Mouse (Mus musculus) hindbrain, embryonic 11.5 days (tissue): ENCODE results near the gene Sapcd2. TPM values are rescaled to one million over a fixed set of nuclear protein-coding genes. Genes with fewer than 3 reads are reported as not detected.
A peak's percentile ranks its signal among the peaks of the same experiment; 100 is the strongest.

Source experiments
- ATAC-seq: fragments of 200-750 bp; cut with Nextera tagmentation; 2 replicates; pipeline ENCODE4 v1.8.0; 2017; ENCODE audit warnings: mild to moderate bottlenecking, moderate TSS enrichment, moderate library complexity; ENCODE audit not compliant: low FRiP score
- DNase-seq: peaks from one replicate; pipeline ENCODE4 v3.0.0-alpha.2; 2015; ENCODE audit warnings: low spot score
- H3K27ac ChIP-seq: fragments of 300-500 bp; sonication (generic); 2 replicates; pipeline ENCODE4 v1.5.1; 2014; ENCODE audit warnings: mild to moderate bottlenecking, low read depth, low read length
- H3K27me3 ChIP-seq: fragments of 300-500 bp; sonication (generic); 2 replicates; pipeline ENCODE4 v1.6.1; 2014; ENCODE audit warnings: mild to moderate bottlenecking, low read length, moderate library complexity, mixed read lengths; ENCODE audit not compliant: control insufficient read depth, insufficient read depth
- H3K36me3 ChIP-seq: fragments of 300-500 bp; sonication (generic); 2 replicates; pipeline ENCODE4 v1.6.1; 2014; ENCODE audit warnings: mild to moderate bottlenecking, low read length, moderate library complexity, mixed read lengths; ENCODE audit not compliant: control insufficient read depth, insufficient read depth
- H3K4me1 ChIP-seq: fragments of 300-500 bp; sonication (generic); replicated peaks from 2 replicates; pipeline ENCODE4 v1.6.1; 2014; ENCODE audit warnings: low read length, mixed read lengths; ENCODE audit not compliant: control insufficient read depth, insufficient read depth
- H3K4me2 ChIP-seq: fragments of 300-500 bp; sonication (generic); replicated peaks from 2 replicates; pipeline ENCODE4 v1.6.1; 2014; ENCODE audit warnings: mild to moderate bottlenecking, low read depth, low read length
- H3K4me3 ChIP-seq: fragments of 300-500 bp; sonication (generic); 2 replicates; pipeline ENCODE4 v1.5.1; 2014; ENCODE audit warnings: low read depth, low read length
- H3K9ac ChIP-seq: fragments of 300-500 bp; sonication (generic); 2 replicates; pipeline ENCODE4 v1.6.1; 2014; ENCODE audit warnings: low read depth, low read length
- H3K9me3 ChIP-seq: fragments of 300-500 bp; sonication (generic); 2 replicates; pipeline ENCODE4 v1.6.1; 2016; ENCODE audit warnings: low read length; ENCODE audit not compliant: control insufficient read depth
- WGBS: fragments of 180-500 bp; shearing (Covaris S2); extraction: QIAGEN DNeasy Blood & Tissue Kit; methylation state at CpG from one replicate; pipeline ENCODE4 v1.1.7; 2014; 5-methylcytosine and 5-hydroxymethylcytosine counted together
- polyA plus RNA-seq: library from polyadenylated mRNA; unstranded; fragments of >200 nt; fragmentation: Nextera tagmentation; extraction: Ambion mirVana; gene quantifications from 2 replicates; pipeline ENCODE4 v1.2.1, GENCODE M21; 2014

Sapcd2 gene
- polyA plus RNA-seq, 1 experiment from 2014 or later = 41.0 TPM

- no peak overlapping the region for H3K9ac ChIP-seq
- H3K27me3 ChIP-seq = no peaks in the 10 kb centered on the region
- H3K4me2 ChIP-seq = no peak overlapping the region
- H3K4me3 ChIP-seq = no peak overlapping the region
- no peaks in the 10 kb centered on the region for H3K4me1 ChIP-seq
- no peak for DNase-seq
- H3K36me3 ChIP-seq = peaks cover 22% of the 10 kb centered on the region
- 95% methylated on average over 4 of the region's 4 CpGs for WGBS
- no peaks in the 10 kb centered on the region for H3K9me3 ChIP-seq
- no peak for ATAC-seq
- H3K27ac ChIP-seq = no peak overlapping the region
Observed at GRCm38 (mm10) chr2:25349499-25349898, 22.6 kb upstream of the Sapcd2 start.

DNA sequence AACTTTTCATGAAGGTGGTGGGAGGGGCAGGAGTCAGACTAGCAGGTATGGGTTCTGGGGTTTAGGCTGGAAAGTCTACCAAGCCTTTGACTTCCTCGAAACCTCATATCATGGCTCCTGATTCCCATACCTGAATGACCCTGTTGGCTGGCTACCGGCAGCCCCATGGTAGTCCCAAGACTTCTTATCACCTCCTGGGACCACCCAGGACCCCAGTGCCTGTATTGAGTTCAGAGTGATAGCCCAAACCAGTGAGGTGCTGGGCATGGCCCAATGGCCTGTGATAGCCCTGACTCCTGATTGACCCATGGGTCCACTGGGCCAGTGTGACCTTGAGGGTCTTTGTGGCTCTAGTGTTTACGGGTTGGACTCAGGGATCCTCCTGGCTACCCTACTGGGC lies 21.4 kb upstream of the Sapcd2 start:
- Histone ChIP-seq H3K27me3 (no peaks in the 10 kb centered on the region), H3K4me3 (no peak overlapping the region), H3K36me3 (peaks cover 22% of the 10 kb centered on the region), H3K27ac (no peak overlapping the region), H3K9ac (no peak overlapping the region), H3K4me1 (peaks cover 7% of the 10 kb centered on the region), H3K4me2 (no peak overlapping the region), H3K9me3 (no peaks in the 10 kb centered on the region)
- DNase-seq (no peak), ATAC-seq (no peak)
- 94% methylated on average over 3 of the region's 3 CpGs for WGBS

GRCm38 (mm10) chr2:25354211-25354610 lies 17.9 kb upstream of the Sapcd2 start:
- no peaks in the 10 kb centered on the region for H3K27me3 ChIP-seq
- H3K4me2 ChIP-seq = no peak overlapping the region
- H3K36me3 ChIP-seq = peaks cover 14% of the 10 kb centered on the region
- DNase-seq (no peak), ATAC-seq (no peak)
- H3K9me3 ChIP-seq = no peaks in the 10 kb centered on the region
- H3K27ac ChIP-seq = no peak overlapping the region
- H3K9ac ChIP-seq = no peak overlapping the region; the same call in 1 of the 2 replicates
- WGBS = 90% methylated on average over 6 of the region's 6 CpGs
- H3K4me1 ChIP-seq = peaks cover 7% of the 10 kb centered on the region
- no peak overlapping the region for H3K4me3 ChIP-seq

- H3K9me3 ChIP-seq = no peaks in the 10 kb centered on the region
- 37% methylated on average over 18 of the region's 18 CpGs for WGBS
- H3K9ac ChIP-seq = peak overlapping the region; percentile 60
- H3K36me3 ChIP-seq = peaks cover 6% of the 10 kb centered on the region; the same call in 1 of the 2 replicates
- H3K4me3 ChIP-seq = peak overlapping the region; percentile 50
- ATAC-seq (0 out of 2 replicates have a peak, but pooled peaks have one; percentile 1), DNase-seq (no peak)
- H3K27ac ChIP-seq = no peak overlapping the region
- H3K4me2 ChIP-seq = peak overlapping the region; percentile 84
- peaks cover 7% of the 10 kb centered on the region for H3K4me1 ChIP-seq
- no peaks in the 10 kb centered on the region for H3K27me3 ChIP-seq
Observed at GRCm38 (mm10) chr2:25355419-25356066, 16.6 kb upstream of the Sapcd2 start.

- no peaks in the 10 kb centered on the region for H3K9me3 ChIP-seq
- H3K4me3 ChIP-seq = peak within 1 kb of the TSS; percentile 50
- peaks cover 7% of the 10 kb centered on the region for H3K4me1 ChIP-seq
- no peaks in the 10 kb centered on the region for H3K27me3 ChIP-seq
- peak within 1 kb of the TSS; percentile 84 for H3K4me2 ChIP-seq
- DNase-seq (peak; percentile 92), ATAC-seq (peak; percentile 90)
- H3K9ac ChIP-seq = peak within 1 kb of the TSS; percentile 70
- no peak within 1 kb of the TSS for H3K27ac ChIP-seq
- H3K36me3 ChIP-seq = peaks cover 6% of the 10 kb centered on the region; the same call in 1 of the 2 replicates
- 8% methylated on average over 13 of the region's 13 CpGs for WGBS
Observed at GRCm38 (mm10) chr2:25356208-25357079, 15.7 kb upstream of the Sapcd2 start, which contains the start of gene Dpp7. TSS of gene Dpp7 (minus strand) at chr2:25356359.

DNA sequence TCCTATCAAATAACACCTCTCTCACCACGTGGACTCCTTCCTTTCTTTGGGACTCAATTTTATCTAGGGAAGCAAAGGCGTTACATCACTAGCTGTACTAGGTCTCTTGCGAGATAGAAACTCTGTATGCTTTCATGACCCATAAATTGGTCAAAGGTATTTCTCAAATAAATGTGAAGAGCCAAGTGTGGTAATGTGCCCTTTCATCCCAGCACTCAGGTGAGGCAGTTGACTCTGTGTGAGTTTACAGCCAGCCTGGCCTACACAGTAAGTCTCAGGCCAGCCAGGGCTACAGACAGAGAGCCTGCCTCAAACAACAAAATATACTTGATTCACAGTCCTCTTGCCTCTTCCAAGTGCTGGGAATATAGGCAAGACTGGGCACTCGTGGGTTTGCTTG lies 12.3 kb upstream of the Sapcd2 start:
- Histone ChIP-seq H3K4me2 (no peak overlapping the region), H3K27me3 (peaks cover 16% of the 10 kb centered on the region), H3K9me3 (no peaks in the 10 kb centered on the region), H3K36me3 (no peaks in the 10 kb centered on the region), H3K4me1 (peaks cover 9% of the 10 kb centered on the region), H3K4me3 (no peak overlapping the region), H3K27ac (no peak overlapping the region), H3K9ac (no peak overlapping the region)
- no peak for DNase-seq
- no peak for ATAC-seq
- 85% methylated on average over 4 of the region's 4 CpGs for WGBS

GRCm38 (mm10) chr2:25363478-25364178 lies 8.5 kb upstream of the Sapcd2 start:
- no peak for ATAC-seq
- peaks cover 21% of the 10 kb centered on the region for H3K27me3 ChIP-seq
- no peak for DNase-seq
- H3K4me1 ChIP-seq = 0 out of 2 replicates have a peak, but pooled peaks cover 3% of the 10 kb centered on the region
- H3K4me2 ChIP-seq = no peak overlapping the region
- H3K27ac ChIP-seq = no peak overlapping the region
- 65% methylated on average over 13 of the region's 13 CpGs for WGBS
- no peaks in the 10 kb centered on the region for H3K36me3 ChIP-seq
- no peak overlapping the region for H3K4me3 ChIP-seq
- no peak overlapping the region for H3K9ac ChIP-seq
- no peaks in the 10 kb centered on the region for H3K9me3 ChIP-seq

GRCm38 (mm10) chr2:25364313-25364712 lies 7.8 kb upstream of the Sapcd2 start:
- WGBS = 83% methylated on average over 4 of the region's 4 CpGs
- no peak overlapping the region for H3K27ac ChIP-seq
- H3K4me2 ChIP-seq = no peak overlapping the region
- no peaks in the 10 kb centered on the region for H3K9me3 ChIP-seq
- H3K27me3 ChIP-seq = peaks cover 21% of the 10 kb centered on the region
- no peak for DNase-seq
- H3K36me3 ChIP-seq = no peaks in the 10 kb centered on the region
- no peak overlapping the region for H3K9ac ChIP-seq
- H3K4me3 ChIP-seq = no peak overlapping the region
- 0 out of 2 replicates have a peak, but pooled peaks cover 3% of the 10 kb centered on the region for H3K4me1 ChIP-seq
- ATAC-seq = no peak
